Mouse (Mus musculus) brain, embryonic 14.5 days (tissue): ENCODE results near the gene 2310039H08Rik.

ENCODE experiments used
- CTCF ChIP-seq: fragments of 200-500 bp; IDR thresholded peaks from 2 replicates; pipeline ENCODE4 v1.5.1; 2012; ENCODE audit warnings: inconsistent platforms, mild to moderate bottlenecking, moderate library complexity, borderline replicate concordance; ENCODE audit not compliant: insufficient read depth, insufficient read length; ENCODE audit errors: extremely low read depth
- POLR2A ChIP-seq: fragments of 200-500 bp; IDR thresholded peaks from 2 replicates; pipeline ENCODE4 v1.6.1; 2012; ENCODE audit warnings: mild to moderate bottlenecking, inconsistent platforms, borderline replicate concordance; ENCODE audit not compliant: poor library complexity, insufficient read depth, insufficient read length, severe bottlenecking; ENCODE audit errors: extremely low read depth

DNA sequence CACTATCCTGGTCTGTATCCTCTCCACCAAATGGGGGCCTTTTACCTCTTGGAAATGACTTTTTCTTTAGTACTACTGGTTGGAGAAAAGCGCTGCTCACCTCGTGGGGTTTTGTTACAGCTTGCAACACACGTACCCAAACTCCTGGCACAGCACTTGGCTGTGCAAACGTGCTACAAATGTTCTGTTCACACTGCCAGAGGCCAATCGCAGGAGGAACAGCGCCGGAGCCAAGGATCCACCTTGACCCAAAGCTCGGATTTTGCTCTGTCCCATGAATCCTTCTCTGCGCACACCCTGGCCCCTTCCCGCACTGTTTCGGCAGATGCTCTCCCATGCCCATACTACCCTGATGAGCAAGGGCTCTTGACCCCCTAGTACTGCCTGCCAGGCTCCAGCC, 43.9 kb upstream of the 2310039H08Rik start:
- TF ChIP-seq POLR2A (no peak), CTCF (no peak)
